Mouse (Mus musculus) embryonic facial prominence, embryonic 14.5 days (tissue): Measurements from ENCODE around the gene Slco2a1. TPM values are rescaled to one million over a fixed set of nuclear protein-coding genes. Genes with fewer than 3 reads are reported as not detected.

Experiments
- ATAC-seq: fragments of 200-750 bp; cut with Nextera tagmentation; 2 replicates; pipeline ENCODE4 v1.8.0; 2017; ENCODE audit warnings: low read depth, moderate number of reproducible peaks, moderate TSS enrichment
- DNase-seq: peaks from one replicate; pipeline ENCODE4 v3.0.0-alpha.2; 2015; ENCODE audit warnings: low spot score
- H3K27ac ChIP-seq: fragments of 300-500 bp; sonication (generic); replicated peaks from 2 replicates; pipeline ENCODE4 v1.5.1; 2014; ENCODE audit warnings: low read depth, mild to moderate bottlenecking, low read length, moderate library complexity
- H3K27me3 ChIP-seq: fragments of 300-500 bp; sonication (generic); replicated peaks from 2 replicates; pipeline ENCODE4 v1.6.1; 2014; ENCODE audit warnings: low read length; ENCODE audit not compliant: control insufficient read depth, insufficient read depth
- H3K36me3 ChIP-seq: fragments of 300-500 bp; sonication (generic); 2 replicates; pipeline ENCODE4 v1.6.1; 2014; ENCODE audit warnings: low read length, mixed read lengths; ENCODE audit not compliant: control insufficient read depth, insufficient read depth
- H3K4me1 ChIP-seq: fragments of 300-500 bp; sonication (generic); 2 replicates; pipeline ENCODE4 v1.6.1; 2014; ENCODE audit warnings: antibody characterized with exemption, low read length; ENCODE audit not compliant: control insufficient read depth, insufficient read depth
- H3K4me2 ChIP-seq: fragments of 300-500 bp; sonication (generic); 2 replicates; pipeline ENCODE4 v1.6.1; 2014; ENCODE audit warnings: low read depth, mild to moderate bottlenecking, low read length, moderate library complexity, mixed read lengths
- H3K4me3 ChIP-seq: fragments of 300-500 bp; sonication (generic); 2 replicates; pipeline ENCODE4 v1.5.1; 2014; ENCODE audit warnings: low read depth, mild to moderate bottlenecking, low read length
- H3K9ac ChIP-seq: fragments of 300-500 bp; sonication (generic); 2 replicates; pipeline ENCODE4 v1.6.1; 2014; ENCODE audit warnings: low read depth, mild to moderate bottlenecking, low read length, moderate library complexity, mixed read lengths
- H3K9me3 ChIP-seq: fragments of 300-500 bp; sonication (generic); 2 replicates; pipeline ENCODE4 v1.6.1; 2016; ENCODE audit warnings: low read length; ENCODE audit not compliant: control insufficient read depth
- WGBS: fragments of 180-500 bp; shearing (Covaris S2); extraction: QIAGEN DNeasy Blood & Tissue Kit; methylation state at CpG from one replicate; pipeline ENCODE4 v1.1.7; 2014; 5-methylcytosine and 5-hydroxymethylcytosine counted together
- polyA plus RNA-seq: library from polyadenylated mRNA; unstranded; fragments of >200 nt; fragmentation: Nextera tagmentation; extraction: Ambion mirVana; gene quantifications from 2 replicates; pipeline ENCODE4 v1.2.1, GENCODE M21; 2014

Gene Slco2a1
- polyA plus RNA-seq, 1 experiment from 2014 or later, result 8.8 TPM

GRCm38 (mm10) chr9:103110727-103111501 is 122.4 kb downstream of the Slco2a1 start:
- ATAC-seq (no peak), DNase-seq (no peak)
- H3K4me3 ChIP-seq, result peak overlapping the region; percentile 71
- 18% methylated on average over 18 of the region's 18 CpGs for WGBS
- peaks cover 45% of the 10 kb centered on the region for H3K27me3 ChIP-seq
- H3K9ac ChIP-seq, result peak overlapping the region; percentile 77
- peak overlapping the region; percentile 96 for H3K4me2 ChIP-seq
- H3K36me3 ChIP-seq, result no peaks in the 10 kb centered on the region
- H3K9me3 ChIP-seq, result no peaks in the 10 kb centered on the region
- no peak overlapping the region for H3K27ac ChIP-seq
- H3K4me1 ChIP-seq, result peaks cover 21% of the 10 kb centered on the region; the same call in 1 of the 2 replicates

GRCm38 (mm10) chr9:103111621-103112470 is 123.3 kb downstream of the Slco2a1 start, which contains the start of gene Rab6b:
Gene Rab6b (plus strand): TSS chr9:103111787.
- peak within 1 kb of the TSS; percentile 96 for H3K4me2 ChIP-seq
- no peak within 1 kb of the TSS for H3K27ac ChIP-seq
- H3K4me3 ChIP-seq, result peak within 1 kb of the TSS; percentile 71
- ATAC-seq, result peak; percentile 74
- no peaks in the 10 kb centered on the region for H3K36me3 ChIP-seq
- under 1% methylated on average over 30 of the region's 81 CpGs for WGBS
- peaks cover 45% of the 10 kb centered on the region for H3K27me3 ChIP-seq
- peaks cover 21% of the 10 kb centered on the region; the same call in 1 of the 2 replicates for H3K4me1 ChIP-seq
- H3K9ac ChIP-seq, result peak within 1 kb of the TSS; percentile 77
- DNase-seq, result peak; percentile 72
- H3K9me3 ChIP-seq, result no peaks in the 10 kb centered on the region

GRCm38 (mm10) chr9:103112471-103113271 is 124.2 kb downstream of the Slco2a1 start:
- Histone ChIP-seq H3K4me2 (peak overlapping the region; percentile 96), H3K36me3 (no peaks in the 10 kb centered on the region), H3K4me3 (peak overlapping the region; percentile 71), H3K27ac (no peak overlapping the region), H3K4me1 (peaks cover 21% of the 10 kb centered on the region; the same call in 1 of the 2 replicates), H3K9me3 (no peaks in the 10 kb centered on the region), H3K9ac (peak overlapping the region; percentile 77), H3K27me3 (peaks cover 45% of the 10 kb centered on the region)
- no peak for DNase-seq
- WGBS, result under 1% methylated on average over 33 of the region's 35 CpGs
- peak; percentile 53 for ATAC-seq

- H3K4me3 ChIP-seq, result peak overlapping the region; percentile 71; the same call in 1 of the 2 replicates
- DNase-seq (no peak), ATAC-seq (no peak)
- H3K4me2 ChIP-seq, result peak overlapping the region; percentile 96
- no peaks in the 10 kb centered on the region for H3K9me3 ChIP-seq
- H3K27me3 ChIP-seq, result peaks cover 45% of the 10 kb centered on the region
- no peaks in the 10 kb centered on the region for H3K36me3 ChIP-seq
- no peak overlapping the region for H3K9ac ChIP-seq
- H3K4me1 ChIP-seq, result peaks cover 21% of the 10 kb centered on the region; the same call in 1 of the 2 replicates
- H3K27ac ChIP-seq, result no peak overlapping the region
- WGBS, result 42% methylated on average over 10 of the region's 11 CpGs
These were observed 124.8 kb downstream of the Slco2a1 start for GRCm38 (mm10) chr9:103113351-103113750.

DNA sequence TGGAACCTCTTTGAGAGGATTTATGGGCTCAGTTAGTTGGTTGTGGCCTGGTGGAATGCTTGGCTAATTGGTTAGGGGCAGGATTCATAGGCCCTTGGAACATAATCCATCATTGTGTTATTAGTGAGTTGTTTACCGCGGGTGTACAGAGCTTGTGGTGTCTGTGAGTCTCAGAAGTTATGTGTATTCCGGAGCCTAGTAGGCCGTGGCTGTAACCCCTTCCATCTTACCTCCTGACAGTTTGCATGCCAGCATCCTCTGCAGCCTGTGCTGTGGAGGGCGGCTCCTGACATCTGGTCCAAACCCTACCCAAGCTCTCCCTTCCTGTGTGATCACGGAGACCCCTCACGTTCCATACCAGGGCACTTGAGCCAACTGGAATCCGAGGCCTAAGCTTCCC is 125.8 kb downstream of the Slco2a1 start:
- WGBS, result 75% methylated on average over 8 of the region's 8 CpGs
- peaks cover 45% of the 10 kb centered on the region for H3K27me3 ChIP-seq
- no peak for DNase-seq

DNA sequence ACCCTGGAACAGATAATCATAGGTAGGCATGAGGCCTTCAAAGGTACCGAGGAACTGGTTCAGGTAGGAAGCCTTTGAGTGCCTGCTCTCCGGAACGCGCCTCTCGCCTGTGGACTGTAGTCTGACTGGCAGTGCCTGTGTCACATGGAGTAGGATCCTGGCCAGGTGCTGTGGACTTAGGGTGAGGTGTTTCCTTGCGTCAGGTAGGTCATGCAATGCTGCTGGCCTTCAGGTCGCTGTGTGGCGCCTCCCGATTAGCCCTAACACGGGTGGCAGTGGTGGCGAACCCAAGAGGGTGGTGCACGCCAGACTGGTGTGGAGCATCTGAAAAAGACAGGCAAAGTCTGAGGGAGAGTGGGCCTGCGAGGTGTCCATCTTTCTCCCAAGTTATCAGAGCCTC is 126.4 kb downstream of the Slco2a1 start:
- 92% methylated on average over 11 of the region's 13 CpGs for WGBS
- DNase-seq (no peak), ATAC-seq (no peak)
- no peak overlapping the region for H3K4me2 ChIP-seq
- H3K36me3 ChIP-seq, result no peaks in the 10 kb centered on the region
- H3K27ac ChIP-seq, result no peak overlapping the region
- H3K27me3 ChIP-seq, result peaks cover 44% of the 10 kb centered on the region
- no peak overlapping the region for H3K4me3 ChIP-seq
- H3K9me3 ChIP-seq, result no peaks in the 10 kb centered on the region
- H3K4me1 ChIP-seq, result peaks cover 16% of the 10 kb centered on the region; the same call in 1 of the 2 replicates
- H3K9ac ChIP-seq, result no peak overlapping the region

More for the DNA sequence above, 125.8 kb downstream of the Slco2a1 start:
- H3K9me3 ChIP-seq, result no peaks in the 10 kb centered on the region
- no peak for ATAC-seq
- no peak overlapping the region for H3K4me3 ChIP-seq
- no peaks in the 10 kb centered on the region for H3K36me3 ChIP-seq
- no peak overlapping the region for H3K4me2 ChIP-seq
- H3K27ac ChIP-seq, result no peak overlapping the region
- H3K4me1 ChIP-seq, result peaks cover 18% of the 10 kb centered on the region; the same call in 1 of the 2 replicates
- H3K9ac ChIP-seq, result no peak overlapping the region

GRCm38 (mm10) chr9:103116941-103117340 is 128.4 kb downstream of the Slco2a1 start:
- WGBS, result 82% methylated on average over 4 of the region's 4 CpGs
- peaks cover 10% of the 10 kb centered on the region; the same call in 1 of the 2 replicates for H3K4me1 ChIP-seq
- H3K27ac ChIP-seq, result no peak overlapping the region
- H3K9me3 ChIP-seq, result no peaks in the 10 kb centered on the region
- DNase-seq (no peak), ATAC-seq (no peak)
- peaks cover 28% of the 10 kb centered on the region for H3K27me3 ChIP-seq
- H3K4me2 ChIP-seq, result no peak overlapping the region
- H3K4me3 ChIP-seq, result no peak overlapping the region
- H3K36me3 ChIP-seq, result no peaks in the 10 kb centered on the region
- H3K9ac ChIP-seq, result no peak overlapping the region

DNA sequence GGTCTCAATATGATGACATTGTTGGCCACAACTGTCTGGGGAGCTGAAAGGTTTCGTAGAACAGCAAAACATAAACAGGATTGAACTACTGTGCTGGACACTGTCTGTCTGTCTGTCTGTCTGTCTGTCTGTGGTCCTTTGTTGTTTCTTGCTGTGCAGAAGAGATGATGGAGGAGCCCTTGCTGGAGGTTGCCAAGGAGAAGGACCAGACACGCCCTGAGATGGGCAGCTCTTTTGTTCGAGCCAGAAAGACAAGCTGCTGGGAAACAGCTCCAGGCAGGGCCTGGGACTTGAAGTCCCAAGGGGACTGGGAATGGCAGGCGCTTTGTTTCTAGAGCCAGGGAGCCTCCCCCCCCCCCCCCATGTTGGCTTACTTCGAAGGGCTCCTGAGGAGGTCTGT is 129.0 kb downstream of the Slco2a1 start:
- DNase-seq, result no peak
- 58% methylated on average over 5 of the region's 5 CpGs for WGBS
- H3K4me2 ChIP-seq, result no peak overlapping the region
- no peaks in the 10 kb centered on the region for H3K36me3 ChIP-seq
- no peak overlapping the region for H3K4me3 ChIP-seq
- no peak for ATAC-seq
- H3K27me3 ChIP-seq, result peaks cover 22% of the 10 kb centered on the region
- peaks cover 5% of the 10 kb centered on the region; the same call in 1 of the 2 replicates for H3K4me1 ChIP-seq
- no peaks in the 10 kb centered on the region for H3K9me3 ChIP-seq
- H3K9ac ChIP-seq, result no peak overlapping the region
- H3K27ac ChIP-seq, result no peak overlapping the region
